Comparison of ENCODE assay signal across 8 mouse cellular contexts in genomic region chr15:85811535-85812277, GRCm38 (mm10). TPM values are rescaled to one million over a fixed set of nuclear protein-coding genes. Genes with fewer than 3 reads are reported as not detected.
DNase-seq lines count a peak whose midpoint lies in the region; ATAC-seq and TF ChIP-seq lines count a peak whose summit lies in the region.

Gene Cdpf1 (minus strand): TSS chr15:85811697.

- no peaks in the 10 kb centered on the region for H3K79me2 ChIP-seq in CH12.LX (replicated peaks; ENCODE audit: control insufficient read depth, extremely low read depth, insufficient read depth, poor library complexity, severe bottlenecking)

- DNase-seq in CH12.LX (ENCODE audit: extremely low read depth) = peak; percentile 93
- DNase-seq in c-Kit-positive CD71-positive TER-119-negative erythroid progenitor cells, embryonic 14.5 days (ENCODE audit: low read depth) = peak; percentile 96
- DNase-seq in heart, postnatal 0 days (ENCODE audit: low spot score) = peak; percentile 96
- peak; percentile 99 for DNase-seq in kidney, postnatal 4 days

- peak; percentile 97 for TF ChIP-seq POLR2A in CH12.LX (IDR thresholded peaks at IDR 0.05; ENCODE audit: low read depth, low read length)
- peak; percentile 87 for TF ChIP-seq POLR2A in testis, adult 2 months (IDR thresholded peaks at IDR 0.05; ENCODE audit: control insufficient read depth, low read depth, low read length)

- peaks cover 34% of the 10 kb centered on the region for H3K27me3 ChIP-seq in CH12.LX (replicated peaks)
- H3K27me3 ChIP-seq in forebrain, embryonic 12.5 days = no peaks in the 10 kb centered on the region
- H3K27me3 ChIP-seq in heart, postnatal 0 days (ENCODE audit: control insufficient read depth, insufficient read depth, low read length) = no peaks in the 10 kb centered on the region
- H3K27me3 ChIP-seq in liver, embryonic 16.5 days (ENCODE audit: control insufficient read depth, insufficient read depth, low read depth, low read length) = no peaks in the 10 kb centered on the region
- H3K27me3 ChIP-seq in neural tube, embryonic 13.5 days = no peaks in the 10 kb centered on the region
- H3K27me3 ChIP-seq in testis, adult 2 months (ENCODE audit: control insufficient read depth, insufficient read depth, low read length) = no peaks in the 10 kb centered on the region

- H3K9me3 ChIP-seq in CH12.LX (replicated peaks; ENCODE audit: low read length) = no peaks in the 10 kb centered on the region
- H3K9me3 ChIP-seq in forebrain, embryonic 12.5 days = no peaks in the 10 kb centered on the region
- 0 out of 2 replicates have a peak, but pooled peaks cover 10% of the 10 kb centered on the region for H3K9me3 ChIP-seq in heart, postnatal 0 days (replicated peaks; ENCODE audit: control insufficient read depth, low read length)
- no peaks in the 10 kb centered on the region for H3K9me3 ChIP-seq in liver, embryonic 16.5 days (replicated peaks; ENCODE audit: control insufficient read depth, low read length)
- H3K9me3 ChIP-seq in neural tube, embryonic 13.5 days = no peaks in the 10 kb centered on the region

- dilution Hi-C loops in CH12.LX (cut with MboI; ENCODE audit: extremely low pct_ligation_motif_present, extremely low pct_unique_long_range_greater_than_20kb, low sequenced_read_pairs) = no loop called here

- no peak for TF ChIP-seq RAD21 in CH12.LX (IDR thresholded peaks at IDR 0.05; ENCODE audit: low read depth, low read length)

- H3K9ac ChIP-seq in CH12.LX (ENCODE audit: insufficient read depth, low read depth) = peak within 1 kb of the TSS; percentile 79
- H3K9ac ChIP-seq in forebrain, embryonic 12.5 days = peak within 1 kb of the TSS; percentile 80
- H3K9ac ChIP-seq in heart, postnatal 0 days (replicated peaks; ENCODE audit: low read depth, low read length) = peak within 1 kb of the TSS; percentile 60
- peak within 1 kb of the TSS; percentile 83 for H3K9ac ChIP-seq in liver, embryonic 16.5 days (ENCODE audit: low read depth, low read length)
- peak within 1 kb of the TSS; percentile 85 for H3K9ac ChIP-seq in neural tube, embryonic 13.5 days

- H3K27ac ChIP-seq in CH12.LX (ENCODE audit: insufficient read depth, low read depth) = peak within 1 kb of the TSS; percentile 12; the same call in 1 of the 2 replicates
- peak within 1 kb of the TSS; percentile 85 for H3K27ac ChIP-seq in forebrain, embryonic 12.5 days
- H3K27ac ChIP-seq in heart, postnatal 0 days (ENCODE audit: low read depth) = peak within 1 kb of the TSS; percentile 97
- H3K27ac ChIP-seq in liver, embryonic 16.5 days (ENCODE audit: low read length) = peak within 1 kb of the TSS; percentile 84
- peak within 1 kb of the TSS; percentile 91 for H3K27ac ChIP-seq in neural tube, embryonic 13.5 days (replicated peaks)
- peak within 1 kb of the TSS; percentile 94 for H3K27ac ChIP-seq in testis, adult 2 months (ENCODE audit: control insufficient read depth, insufficient read depth, low read depth, low read length)

- in situ Hi-C loops in CH12.LX (cut with MboI; ENCODE audit: low pct_ligation_motif_present, low pct_unique_long_range_greater_than_20kb, low sequenced_read_pairs) = no loop called here

- peak within 1 kb of the TSS; percentile 80 for H3K4me2 ChIP-seq in CH12.LX (ENCODE audit: insufficient read depth, low read depth, poor library complexity, severe bottlenecking)
- peak within 1 kb of the TSS; percentile 91 for H3K4me2 ChIP-seq in forebrain, embryonic 12.5 days
- peak within 1 kb of the TSS; percentile 72 for H3K4me2 ChIP-seq in heart, postnatal 0 days (ENCODE audit: low read depth, low read length)
- peak within 1 kb of the TSS; percentile 81 for H3K4me2 ChIP-seq in liver, embryonic 16.5 days (ENCODE audit: low read depth, low read length)
- H3K4me2 ChIP-seq in neural tube, embryonic 13.5 days = peak within 1 kb of the TSS; percentile 89

- WGBS in forebrain, embryonic 12.5 days = 3% methylated on average over 36 of the region's 36 CpGs
- 3% methylated on average over 36 of the region's 36 CpGs for WGBS in heart, postnatal 0 days
- WGBS in liver, embryonic 16.5 days (ENCODE audit: insufficient replicate concordance) = 1% methylated on average over 36 of the region's 36 CpGs
- WGBS in neural tube, embryonic 13.5 days = 3% methylated on average over 36 of the region's 36 CpGs

- no peak for TF ChIP-seq EP300 in CH12.LX (IDR thresholded peaks at IDR 0.05; ENCODE audit: low read length)
- TF ChIP-seq EP300 in heart, postnatal 0 days (IDR thresholded peaks at IDR 0.05; ENCODE audit: low read depth) = no peak; the same call in 1 of the 2 replicates

- peaks cover 0 to 26% of the 10 kb centered on the region in 2 experiments for H3K36me3 ChIP-seq in CH12.LX (replicated peaks in 1 of 2; ENCODE audit: control insufficient read depth in 1 of 2, insufficient read depth in 1 of 2, low read length in 1 of 2)
- no peaks in the 10 kb centered on the region for H3K36me3 ChIP-seq in forebrain, embryonic 12.5 days (replicated peaks)
- H3K36me3 ChIP-seq in heart, postnatal 0 days (replicated peaks; ENCODE audit: control insufficient read depth, insufficient read depth, low read length) = peaks cover 7% of the 10 kb centered on the region; the same call in 1 of the 2 replicates
- peaks cover 3% of the 10 kb centered on the region; the same call in 1 of the 2 replicates for H3K36me3 ChIP-seq in liver, embryonic 16.5 days (ENCODE audit: control insufficient read depth, insufficient read depth)
- H3K36me3 ChIP-seq in neural tube, embryonic 13.5 days = no peaks in the 10 kb centered on the region
- no peaks in the 10 kb centered on the region; the same call in 1 of the 2 replicates for H3K36me3 ChIP-seq in testis, adult 2 months (ENCODE audit: control insufficient read depth, insufficient read depth, low read length)

- peak within 1 kb of the TSS; percentile 74 to 85 (median 75) for H3K4me3 ChIP-seq in CH12.LX (replicated peaks in 1 of 3; ENCODE audit: low read depth in 2 of 3, low read length in 2 of 3, poor library complexity in 1 of 3)
- H3K4me3 ChIP-seq in forebrain, embryonic 12.5 days (replicated peaks) = peak within 1 kb of the TSS; percentile 78
- H3K4me3 ChIP-seq in heart, postnatal 0 days (ENCODE audit: low read depth, low read length) = peak within 1 kb of the TSS; percentile 62
- peak within 1 kb of the TSS; percentile 77 for H3K4me3 ChIP-seq in liver, embryonic 16.5 days (ENCODE audit: low read depth, low read length)
- peak within 1 kb of the TSS; percentile 82 for H3K4me3 ChIP-seq in neural tube, embryonic 13.5 days
- peak within 1 kb of the TSS; percentile 98 for H3K4me3 ChIP-seq in testis, adult 2 months (ENCODE audit: control insufficient read depth, low read depth, low read length)

- TF ChIP-seq CTCF in CH12.LX (conservative IDR thresholded peaks at IDR 0.05 in 1 of 2, IDR thresholded peaks at IDR 0.05 in 1 of 2; ENCODE audit: low read depth in 2 of 2, low read length in 2 of 2) = no peak
- TF ChIP-seq CTCF in heart, postnatal 0 days (IDR thresholded peaks at IDR 0.05; ENCODE audit: low read depth) = no peak
- no peak for TF ChIP-seq CTCF in testis, adult 2 months (IDR thresholded peaks at IDR 0.05; ENCODE audit: control insufficient read depth, insufficient read depth, insufficient replicate concordance, low read depth, low read length)

- H3K4me1 ChIP-seq in CH12.LX (ENCODE audit: control insufficient read depth in 1 of 2, insufficient read depth in 2 of 2) = peaks cover 5 to 37% of the 10 kb centered on the region in 2 experiments
- peaks cover 16% of the 10 kb centered on the region for H3K4me1 ChIP-seq in forebrain, embryonic 12.5 days
- peaks cover 17% of the 10 kb centered on the region for H3K4me1 ChIP-seq in heart, postnatal 0 days (ENCODE audit: control insufficient read depth, insufficient read depth)
- peaks cover 29% of the 10 kb centered on the region for H3K4me1 ChIP-seq in liver, embryonic 16.5 days (ENCODE audit: control insufficient read depth, low read depth, low read length)
- peaks cover 17% of the 10 kb centered on the region for H3K4me1 ChIP-seq in neural tube, embryonic 13.5 days (replicated peaks)
- H3K4me1 ChIP-seq in testis, adult 2 months (ENCODE audit: control insufficient read depth, insufficient read depth, low read length) = peaks cover 10% of the 10 kb centered on the region

- peak; percentile 96 for ATAC-seq in forebrain, embryonic 12.5 days (ENCODE audit: low FRiP score)
- ATAC-seq in heart, postnatal 0 days (ENCODE audit: insufficient read depth, low read depth) = peak; percentile 90
- ATAC-seq in liver, embryonic 16.5 days (ENCODE audit: low read depth) = peak; percentile 91
- ATAC-seq in neural tube, embryonic 13.5 days (ENCODE audit: low read depth) = peak; percentile 96

TF ChIP-seq in CH12.LX, 34 proteins besides CTCF, POLR2A, EP300 and RAD21 (continues in another document):
- TF ChIP-seq KAT2A (IDR thresholded peaks at IDR 0.05; ENCODE audit: insufficient replicate concordance, low read length) (no peak), SIN3A (IDR thresholded peaks at IDR 0.05; ENCODE audit: low read length) (peak; percentile 60), POLR2AphosphoS2 (IDR thresholded peaks at IDR 0.05; ENCODE audit: low read depth, low read length) (peak; percentile 96), MEF2A (IDR thresholded peaks at IDR 0.05; ENCODE audit: borderline replicate concordance, low read depth, low read length) (0 out of 2 replicates have a peak, but pooled peaks have one; percentile 23), ELF1 (IDR thresholded peaks at IDR 0.05; ENCODE audit: low read depth, low read length) (peak; percentile 85), NRF1 (IDR thresholded peaks at IDR 0.05; ENCODE audit: low read depth, low read length) (peak; percentile 99), ZMIZ1 (IDR thresholded peaks at IDR 0.05; ENCODE audit: low read depth, low read length) (peak; percentile 90; the same call in 1 of the 2 replicates), GABPA (IDR thresholded peaks at IDR 0.05; ENCODE audit: insufficient replicate concordance, low read depth, low read length) (no peak), ZKSCAN1 (IDR thresholded peaks at IDR 0.05; ENCODE audit: borderline replicate concordance, low read depth, low read length) (no peak), USF1 (IDR thresholded peaks at IDR 0.05; ENCODE audit: low read depth, low read length) (no peak), UBTF (IDR thresholded peaks at IDR 0.05; ENCODE audit: low read depth, low read length) (no peak), ETS1 (conservative IDR thresholded peaks at IDR 0.05; ENCODE audit: low read depth, low read length) (no peak)

RNA-seq across cellular contexts. Expression of gene Cdpf1, which starts in this region (rescaled TPM):
- 27.4 and 30.1 TPM in 2 replicates for total RNA-seq in CH12.LX (2012; rRNA removed)
- total RNA-seq in CH12.LX (2014; rRNA removed) = 23.3 and 26.4 TPM in 2 replicates
- 18.1 and 20.9 TPM in 2 replicates for polyA plus RNA-seq in CH12.LX (2012; ENCODE audit: insufficient read length, low read depth)
- polyA plus RNA-seq in forebrain, embryonic 12.5 days (2016; fragmentation: Nextera tagmentation; extraction: Ambion mirVana) = 17.9 and 18.5 TPM in 2 replicates
- total RNA-seq in heart, postnatal 0 days (2014; rRNA removed; ENCODE audit: low replicate concordance) = 31.0 and 96.8 TPM in 2 replicates
- polyA plus RNA-seq in heart, postnatal 0 days (2015; fragmentation: Nextera tagmentation; extraction: Ambion mirVana) = 45.9 and 49.9 TPM in 2 replicates
- polyA plus RNA-seq in liver, embryonic 16.5 days (2015; fragmentation: Nextera tagmentation; extraction: Ambion mirVana) = 17.2 and 18.6 TPM in 2 replicates
- polyA plus RNA-seq in neural tube, embryonic 13.5 days (2015; fragmentation: Nextera tagmentation; extraction: Ambion mirVana) = 18.4 and 21.0 TPM in 2 replicates
- 33.4 and 39.5 TPM in 2 replicates for polyA plus RNA-seq in testis, adult 2 months (2012; rRNA removed)

Comparison
In these comparisons a context has a peak if more than half of its experiments do, and no peak if none do; other contexts are left out.
1. Peak in every context shown above with its lines: DNase-seq, ATAC-seq, H3K4me3 ChIP-seq and H3K27ac ChIP-seq.
2. H3K27ac ChIP-seq: peak in every context shown above with its lines; median percentile 97 in heart, postnatal 0 days; 94 in testis, adult 2 months; 91 in neural tube, embryonic 13.5 days; 85 in forebrain, embryonic 12.5 days; 84 in liver, embryonic 16.5 days; 12 in CH12.LX.